Mouse (Mus musculus): ENCODE data around the gene Nsmce1. TPM values are rescaled to one million over a fixed set of nuclear protein-coding genes. Genes with fewer than 3 reads are reported as not detected.

Nsmce1 gene
- polyA plus RNA-seq (2015; fragmentation: Nextera tagmentation; extraction: Ambion mirVana), result 93.2 and 105 TPM in 2 replicates

DNA sequence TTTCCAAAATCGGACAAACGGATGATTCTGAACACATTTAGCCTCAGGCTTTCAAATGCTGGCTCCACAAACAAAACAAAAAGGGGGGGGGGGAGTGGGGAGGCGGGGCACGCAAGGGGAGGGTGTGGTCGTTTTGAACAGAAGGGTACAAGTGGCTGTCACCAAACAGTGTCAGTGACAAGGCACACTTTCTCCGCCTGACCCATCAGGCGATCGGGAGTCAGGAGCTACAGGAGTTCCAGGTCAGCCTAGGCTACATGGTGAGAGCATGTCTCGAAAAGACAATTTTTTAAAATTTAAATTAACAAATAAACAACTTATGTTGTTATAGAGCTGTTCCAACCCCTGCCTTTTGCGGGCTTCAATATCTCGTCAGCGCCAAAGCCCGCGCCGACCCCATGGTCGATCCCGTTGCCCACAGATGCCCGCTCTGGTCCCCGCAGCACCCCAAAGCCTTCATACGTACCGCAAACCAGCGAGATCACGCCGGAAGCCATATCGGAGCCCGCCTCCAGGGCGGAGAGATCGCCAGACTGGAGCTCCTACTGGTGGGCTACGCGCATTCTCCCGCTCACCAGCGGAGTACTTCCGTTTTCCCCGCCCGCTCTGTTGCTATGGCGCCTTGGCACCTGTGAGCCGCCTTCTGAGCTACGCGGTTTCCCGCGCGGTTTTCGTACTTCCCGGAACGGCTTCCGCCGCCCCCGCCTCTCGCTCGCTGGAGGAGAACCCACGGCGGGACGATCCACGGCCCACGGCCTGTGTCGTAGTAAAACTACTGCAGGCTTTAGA lies at the start of gene Nsmce1:
TSS of gene Nsmce1 (minus strand) at position 650 of the 789 bp plus-strand sequence.
- no peaks in the 10 kb centered on the region for H3K9me3 ChIP-seq
- no peaks in the 10 kb centered on the region for H3K27me3 ChIP-seq
- H3K4me2 ChIP-seq, result peak within 1 kb of the TSS; percentile 78
- peak; percentile 99 for ATAC-seq (ENCODE audit: low read depth)
- peaks cover 29% of the 10 kb centered on the region for H3K4me1 ChIP-seq (replicated peaks)
- H3K4me3 ChIP-seq, result peak within 1 kb of the TSS; percentile 66
- WGBS, result under 1% methylated on average over 56 of the region's 56 CpGs
- peak within 1 kb of the TSS; percentile 83 for H3K9ac ChIP-seq
- H3K36me3 ChIP-seq, result peaks cover 4% of the 10 kb centered on the region
- H3K27ac ChIP-seq (replicated peaks), result peak within 1 kb of the TSS; percentile 90

- no peak for ATAC-seq (ENCODE audit: low read depth)
- 84% methylated on average over 1 of the region's 1 CpGs for WGBS
These were observed 49.6 kb upstream of the Nsmce1 start for GRCm38 (mm10) chr7:125541026-125541425.

GRCm38 (mm10) chr7:125539351-125539750 lies 48.0 kb upstream of the Nsmce1 start:
- Histone ChIP-seq H3K36me3 (no peaks in the 10 kb centered on the region), H3K27ac (replicated peaks) (no peak overlapping the region), H3K4me3 (no peak overlapping the region), H3K4me2 (no peak overlapping the region), H3K27me3 (no peaks in the 10 kb centered on the region), H3K9me3 (no peaks in the 10 kb centered on the region), H3K4me1 (replicated peaks) (no peaks in the 10 kb centered on the region), H3K9ac (no peak overlapping the region)
- 91% methylated on average over 3 of the region's 3 CpGs for WGBS
- no peak for ATAC-seq (ENCODE audit: low read depth)

More at GRCm38 (mm10) chr7:125541026-125541425, 49.6 kb upstream of the Nsmce1 start:
- Histone ChIP-seq H3K4me1 (replicated peaks) (no peaks in the 10 kb centered on the region), H3K27ac (replicated peaks) (no peak overlapping the region), H3K4me3 (no peak overlapping the region), H3K4me2 (no peak overlapping the region), H3K9ac (no peak overlapping the region), H3K27me3 (no peaks in the 10 kb centered on the region), H3K36me3 (no peaks in the 10 kb centered on the region), H3K9me3 (no peaks in the 10 kb centered on the region)

- H3K4me1 ChIP-seq (replicated peaks), result no peaks in the 10 kb centered on the region
- WGBS, result 94% methylated on average over 9 of the region's 9 CpGs
- no peak overlapping the region for H3K4me3 ChIP-seq
- no peaks in the 10 kb centered on the region for H3K9me3 ChIP-seq
- no peaks in the 10 kb centered on the region for H3K36me3 ChIP-seq
- no peak for ATAC-seq (ENCODE audit: low read depth)
- H3K4me2 ChIP-seq, result no peak overlapping the region
- H3K9ac ChIP-seq, result no peak overlapping the region
- no peak overlapping the region for H3K27ac ChIP-seq (replicated peaks)
- H3K27me3 ChIP-seq, result no peaks in the 10 kb centered on the region
These were observed 36.6 kb upstream of the Nsmce1 start for GRCm38 (mm10) chr7:125527901-125528580.

DNA sequence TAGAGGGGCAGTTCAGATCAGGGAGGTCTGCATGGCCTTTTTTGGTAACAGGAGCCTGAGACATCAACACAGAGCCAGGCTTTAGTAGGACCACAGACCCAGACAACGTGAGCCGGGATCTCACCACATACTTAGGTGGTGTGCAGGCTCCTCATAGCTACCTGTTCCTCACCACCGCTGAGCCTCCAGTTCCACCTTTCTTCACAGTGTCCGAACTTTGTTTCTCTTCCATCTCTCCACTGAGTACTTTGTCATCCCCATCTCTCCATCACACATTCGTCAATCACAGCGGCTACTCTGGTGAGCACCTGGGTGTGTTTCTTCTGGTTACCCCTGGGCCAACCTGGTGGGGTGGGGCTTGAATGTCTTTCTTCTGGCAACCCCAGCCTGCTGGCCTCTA lies 35.8 kb upstream of the Nsmce1 start:
- no peak overlapping the region for H3K4me2 ChIP-seq
- no peaks in the 10 kb centered on the region for H3K9me3 ChIP-seq
- H3K4me3 ChIP-seq, result no peak overlapping the region
- H3K36me3 ChIP-seq, result no peaks in the 10 kb centered on the region
- no peaks in the 10 kb centered on the region for H3K27me3 ChIP-seq
- no peaks in the 10 kb centered on the region for H3K4me1 ChIP-seq (replicated peaks)
- H3K27ac ChIP-seq (replicated peaks), result no peak overlapping the region
- no peak overlapping the region for H3K9ac ChIP-seq
- ATAC-seq (ENCODE audit: low read depth), result no peak
- WGBS, result 90% methylated on average over 6 of the region's 6 CpGs

DNA sequence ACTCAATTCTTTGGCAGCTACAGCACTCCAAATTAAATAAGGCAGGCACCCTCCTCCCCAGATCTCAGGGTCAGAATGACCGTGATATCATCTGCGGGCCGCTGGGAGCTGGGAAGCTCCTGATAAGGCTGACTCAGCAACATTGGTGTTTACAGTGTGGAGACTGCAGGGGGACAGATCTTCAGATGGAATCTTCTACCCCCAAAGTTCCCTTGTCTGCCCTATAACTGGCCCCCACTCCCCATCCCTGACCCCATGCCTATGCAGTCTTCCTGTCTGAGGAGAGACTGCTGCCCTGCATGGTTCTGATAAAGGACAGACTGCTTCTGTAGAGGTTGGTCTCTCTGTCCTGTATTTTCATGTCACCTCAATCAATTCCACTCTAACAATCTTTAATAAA lies 31.7 kb upstream of the Nsmce1 start:
- H3K4me3 ChIP-seq, result no peak overlapping the region
- no peaks in the 10 kb centered on the region for H3K36me3 ChIP-seq
- WGBS, result 84% methylated on average over 3 of the region's 3 CpGs
- no peak overlapping the region for H3K27ac ChIP-seq (replicated peaks)
- no peak for ATAC-seq (ENCODE audit: low read depth)
- no peak overlapping the region for H3K9ac ChIP-seq
- no peaks in the 10 kb centered on the region for H3K9me3 ChIP-seq
- H3K4me2 ChIP-seq, result no peak overlapping the region
- H3K27me3 ChIP-seq, result no peaks in the 10 kb centered on the region
- H3K4me1 ChIP-seq (replicated peaks), result no peaks in the 10 kb centered on the region

DNA sequence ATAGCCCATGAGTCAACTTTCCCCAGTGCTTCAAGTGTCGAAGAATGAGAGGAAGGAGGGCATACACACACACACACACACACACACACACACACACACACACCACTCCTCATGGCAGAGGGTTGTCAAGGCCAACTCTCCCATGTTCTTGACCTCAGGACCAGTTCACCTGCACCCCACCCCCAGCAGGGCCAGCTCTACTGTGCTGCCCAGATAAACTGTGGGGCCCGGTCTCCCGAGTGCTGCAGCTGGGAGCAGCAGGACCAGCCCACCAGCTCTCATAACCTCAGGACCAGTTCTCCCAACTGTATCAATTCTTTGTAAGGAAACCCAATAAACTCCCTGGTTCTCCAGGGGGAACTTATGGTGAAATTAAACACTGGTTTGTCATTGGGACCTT lies 28.3 kb upstream of the Nsmce1 start:
- Histone ChIP-seq H3K9me3 (no peaks in the 10 kb centered on the region), H3K36me3 (no peaks in the 10 kb centered on the region), H3K9ac (no peak overlapping the region), H3K27ac (replicated peaks) (no peak overlapping the region), H3K4me3 (no peak overlapping the region), H3K4me1 (replicated peaks) (no peaks in the 10 kb centered on the region), H3K4me2 (no peak overlapping the region), H3K27me3 (no peaks in the 10 kb centered on the region)
- WGBS, result 89% methylated on average over 3 of the region's 3 CpGs
- no peak for ATAC-seq (ENCODE audit: low read depth)

DNA sequence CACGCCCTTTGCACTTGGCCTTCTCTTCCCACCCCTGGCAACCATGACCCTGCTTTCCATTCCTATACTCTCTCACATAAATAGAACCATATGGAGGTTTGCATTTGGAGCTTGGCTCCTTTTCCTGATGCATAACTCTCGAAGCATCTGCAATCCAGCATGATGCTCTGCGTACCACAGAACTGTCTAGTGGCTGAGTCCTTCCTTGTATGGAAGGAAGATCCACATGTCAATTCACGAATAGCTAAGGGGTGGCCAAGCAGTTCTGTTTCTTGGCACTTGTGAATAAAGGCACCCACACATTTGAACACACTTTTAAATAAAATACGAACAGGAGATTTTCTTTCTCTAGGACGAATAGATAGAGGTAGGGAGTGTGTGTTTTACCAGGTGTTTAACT lies 26.1 kb upstream of the Nsmce1 start:
- 82% methylated on average over 6 of the region's 6 CpGs for WGBS
- no peaks in the 10 kb centered on the region for H3K27me3 ChIP-seq
- no peak overlapping the region for H3K4me3 ChIP-seq
- H3K36me3 ChIP-seq, result no peaks in the 10 kb centered on the region
- H3K9me3 ChIP-seq, result no peaks in the 10 kb centered on the region
- no peak for ATAC-seq (ENCODE audit: low read depth)
- H3K4me2 ChIP-seq, result no peak overlapping the region
- H3K4me1 ChIP-seq (replicated peaks), result no peaks in the 10 kb centered on the region
- H3K9ac ChIP-seq, result no peak overlapping the region
- H3K27ac ChIP-seq (replicated peaks), result no peak overlapping the region

- no peaks in the 10 kb centered on the region for H3K4me1 ChIP-seq (replicated peaks)
- no peak overlapping the region for H3K27ac ChIP-seq (replicated peaks)
- no peak overlapping the region for H3K4me2 ChIP-seq
- no peak overlapping the region for H3K4me3 ChIP-seq
- no peak for ATAC-seq (ENCODE audit: low read depth)
- no peaks in the 10 kb centered on the region for H3K36me3 ChIP-seq
- no peaks in the 10 kb centered on the region for H3K27me3 ChIP-seq
- WGBS, result 93% methylated on average over 8 of the region's 8 CpGs
- H3K9ac ChIP-seq, result no peak overlapping the region
- no peaks in the 10 kb centered on the region for H3K9me3 ChIP-seq
These were observed 25.3 kb upstream of the Nsmce1 start for GRCm38 (mm10) chr7:125516723-125517122.

DNA sequence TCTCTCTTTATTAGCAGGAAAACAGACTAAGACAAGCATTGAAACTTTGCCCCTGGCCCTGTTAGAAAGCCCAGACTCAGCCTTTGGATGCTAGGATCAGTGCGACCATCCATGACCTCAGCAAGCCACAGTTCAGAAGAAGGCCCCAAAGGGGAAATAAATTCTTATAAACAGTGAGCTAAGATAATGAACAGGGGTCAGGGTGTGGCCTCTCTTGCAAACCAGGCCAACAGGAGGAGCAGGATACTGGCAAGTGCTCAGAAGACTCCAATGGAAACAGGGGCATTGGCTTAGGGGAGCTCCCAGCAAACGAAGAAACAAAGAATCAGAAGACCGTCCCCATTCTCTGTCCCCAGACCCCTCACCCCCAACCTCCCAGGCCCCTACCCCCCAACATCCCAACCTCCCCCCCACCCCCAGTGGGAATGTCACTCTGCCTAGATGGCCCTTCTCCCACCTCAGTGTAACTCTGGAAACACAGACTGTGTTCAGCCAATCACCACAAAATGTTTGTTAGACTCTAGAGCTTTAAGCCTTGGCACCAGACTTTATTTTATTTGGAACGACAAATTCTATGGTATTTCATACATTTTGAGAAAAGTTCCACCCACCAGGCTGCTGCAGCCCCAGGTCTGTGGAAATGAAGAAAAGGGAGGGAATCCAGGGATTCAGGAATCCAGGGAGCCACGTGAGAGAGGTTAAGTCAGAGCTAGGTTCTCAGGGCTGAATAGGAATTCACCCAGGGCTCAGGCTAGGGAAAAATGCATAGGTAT lies 23.9 kb upstream of the Nsmce1 start:
- H3K9ac ChIP-seq, result no peak overlapping the region
- ATAC-seq (ENCODE audit: low read depth), result no peak
- 80% methylated on average over 5 of the region's 5 CpGs for WGBS
- H3K9me3 ChIP-seq, result no peaks in the 10 kb centered on the region
- H3K36me3 ChIP-seq, result no peaks in the 10 kb centered on the region
- H3K27ac ChIP-seq (replicated peaks), result no peak overlapping the region
- no peak overlapping the region for H3K4me3 ChIP-seq
- no peaks in the 10 kb centered on the region for H3K27me3 ChIP-seq
- no peaks in the 10 kb centered on the region for H3K4me1 ChIP-seq (replicated peaks)
- H3K4me2 ChIP-seq, result no peak overlapping the region

- H3K9me3 ChIP-seq, result no peaks in the 10 kb centered on the region
- H3K27me3 ChIP-seq, result no peaks in the 10 kb centered on the region
- no peak overlapping the region for H3K4me3 ChIP-seq
- H3K36me3 ChIP-seq, result no peaks in the 10 kb centered on the region
- H3K9ac ChIP-seq, result no peak overlapping the region
- ATAC-seq (ENCODE audit: low read depth), result no peak
- 89% methylated on average over 2 of the region's 2 CpGs for WGBS
- H3K4me1 ChIP-seq (replicated peaks), result no peaks in the 10 kb centered on the region
- no peak overlapping the region for H3K4me2 ChIP-seq
- no peak overlapping the region for H3K27ac ChIP-seq (replicated peaks)
These were observed 20.5 kb upstream of the Nsmce1 start for GRCm38 (mm10) chr7:125511852-125512251.

DNA sequence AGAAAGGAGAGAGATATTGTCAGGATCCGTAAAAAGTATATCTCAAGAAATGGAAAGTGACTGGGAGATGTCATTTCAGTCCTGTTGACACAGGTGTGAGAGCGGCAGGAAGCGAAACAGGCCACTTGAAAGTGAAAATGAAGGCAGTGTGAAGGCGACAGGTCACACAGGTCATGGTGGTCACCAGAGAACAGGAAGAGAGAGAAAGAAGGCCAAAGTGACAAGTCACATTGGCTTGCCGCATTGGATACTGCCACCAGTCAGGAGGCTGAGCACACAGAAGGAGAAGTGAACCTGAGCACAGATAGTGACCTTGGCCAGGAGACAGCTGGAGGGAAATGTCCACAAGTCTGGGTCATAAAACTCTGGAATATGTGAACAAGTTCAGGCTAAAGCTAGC lies 20.0 kb upstream of the Nsmce1 start:
- no peaks in the 10 kb centered on the region for H3K4me1 ChIP-seq (replicated peaks)
- H3K4me2 ChIP-seq, result no peak overlapping the region
- H3K27me3 ChIP-seq, result no peaks in the 10 kb centered on the region
- H3K36me3 ChIP-seq, result no peaks in the 10 kb centered on the region
- no peak overlapping the region for H3K4me3 ChIP-seq
- 86% methylated on average over 5 of the region's 5 CpGs for WGBS
- ATAC-seq (ENCODE audit: low read depth), result no peak
- H3K9me3 ChIP-seq, result no peaks in the 10 kb centered on the region
- no peak overlapping the region for H3K9ac ChIP-seq
- no peak overlapping the region for H3K27ac ChIP-seq (replicated peaks)

Data from neural tube, embryonic 13.5 days (tissue).